Mouse (Mus musculus) heart, postnatal 0 days (tissue): ENCODE data around the gene Zfp974.

Source experiments
- CTCF ChIP-seq: IDR thresholded peaks from 2 replicates; pipeline ENCODE4 v1.5.1; 2016; ENCODE audit warnings: antibody characterized with exemption, control low read depth, low read depth
- EP300 ChIP-seq: IDR thresholded peaks from 2 replicates; pipeline ENCODE4 v1.6.1; 2016; ENCODE audit warnings: antibody characterized with exemption, low read depth

DNA sequence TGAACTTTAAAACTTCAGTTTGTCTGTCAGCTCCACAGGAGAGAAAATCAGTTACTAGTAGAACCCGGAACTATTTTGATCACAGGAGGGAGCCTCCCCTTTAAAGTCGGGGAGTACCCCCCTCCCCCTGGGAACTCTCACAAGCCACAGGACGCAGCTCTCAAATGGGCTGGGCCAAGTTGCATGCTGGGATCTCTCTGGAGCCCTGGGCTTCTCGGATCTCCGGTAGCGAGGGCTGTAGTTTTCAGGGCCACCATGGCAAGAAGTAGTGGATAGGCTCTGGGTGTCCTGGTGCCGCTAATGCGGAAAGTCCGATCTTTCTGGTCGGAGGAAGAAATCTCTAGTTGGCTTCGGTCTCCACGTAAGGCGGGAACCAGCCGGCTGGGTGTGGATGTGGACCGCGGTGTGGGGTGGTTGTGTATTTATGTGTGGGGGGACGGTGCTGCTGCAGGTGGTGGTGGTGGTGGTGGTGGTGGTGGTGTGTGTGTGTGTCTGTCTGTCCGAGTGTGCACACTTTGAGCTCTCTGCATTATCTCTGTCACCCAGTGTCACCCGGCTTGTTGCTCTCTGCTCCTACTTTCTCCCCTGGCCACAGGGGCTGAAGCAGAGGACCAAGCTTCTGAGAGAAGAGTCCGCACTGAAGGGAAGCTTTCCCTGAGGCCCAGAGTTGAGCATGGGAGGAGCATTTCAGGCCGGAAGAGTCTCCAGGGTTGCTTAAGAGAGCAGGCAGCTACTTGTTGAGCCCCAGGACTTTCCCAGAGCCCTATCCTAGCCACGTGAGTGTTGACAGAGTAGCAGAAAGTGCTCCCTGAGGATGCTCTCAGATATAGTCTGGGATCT lies 68.6 kb downstream of the Zfp974 start:
- TF ChIP-seq EP300 (no peak), CTCF (no peak)
